Mouse (Mus musculus) G1E (cell line): ENCODE data around the gene Dusp19. TPM values are rescaled to one million over a fixed set of nuclear protein-coding genes. Genes with fewer than 3 reads are reported as not detected.

Experiments
- ATAC-seq: 2 replicates; pipeline ENCODE4 v1.8.0; 2016; ENCODE audit warnings: mild to moderate bottlenecking; ENCODE audit not compliant: insufficient number of reproducible peaks, poor library complexity, low FRiP score, severe bottlenecking; ENCODE audit errors: extremely low read depth
- DNase-seq: peaks from one replicate; pipeline ENCODE4 v3.0.0; 2012; ENCODE audit warnings: low spot score
- H3K27me3 ChIP-seq: 2 replicates; pipeline ENCODE4 v1.6.1; 2012; ENCODE audit warnings: mild to moderate bottlenecking, low read length, inconsistent platforms; ENCODE audit not compliant: insufficient read depth
- H3K36me3 ChIP-seq: replicated peaks from 2 replicates; pipeline ENCODE3; 2012; ENCODE audit warnings: mild to moderate bottlenecking, inconsistent platforms
- H3K4me1 ChIP-seq: 2 replicates; pipeline ENCODE4 v1.6.1; 2012; ENCODE audit warnings: low read depth, low read length, inconsistent platforms, mixed read lengths; ENCODE audit not compliant: insufficient read depth
- H3K4me3 ChIP-seq: 2 replicates; pipeline ENCODE4 v1.5.1; 2012; ENCODE audit warnings: low read depth, mild to moderate bottlenecking, inconsistent platforms, low read length, moderate library complexity, mixed read lengths
- H3K9me3 ChIP-seq: replicated peaks from 2 replicates; pipeline ENCODE4 v1.6.1; 2012; ENCODE audit warnings: inconsistent platforms
- CTCF ChIP-seq: IDR thresholded peaks from 2 replicates; pipeline ENCODE4 v1.5.1; 2012; ENCODE audit warnings: low read depth, low read length, inconsistent platforms, mixed read lengths
- GATA1 ChIP-seq: IDR thresholded peaks from 2 replicates; pipeline ENCODE4 v1.6.1; 2012; ENCODE audit warnings: borderline replicate concordance, low read length, inconsistent platforms, mixed read lengths
- GATA2 ChIP-seq: IDR thresholded peaks from 2 replicates; pipeline ENCODE4 v1.6.1; 2012; ENCODE audit warnings: low read depth, low read length, inconsistent platforms, borderline replicate concordance
- POLR2AphosphoS5 ChIP-seq: IDR thresholded peaks from 2 replicates; pipeline ENCODE4 v1.6.1; 2012; ENCODE audit warnings: low read depth, low read length, inconsistent platforms; ENCODE audit not compliant: insufficient replicate concordance
- TAL1 ChIP-seq: conservative IDR thresholded peaks from 2 replicates; pipeline ENCODE4 v1.6.1; 2012; ENCODE audit warnings: low read depth, low read length, inconsistent platforms, mixed read lengths
- polyA plus RNA-seq: library from polyadenylated mRNA; stranded (reverse); fragments of >175 nt; gene quantifications from 2 replicates; pipeline ENCODE4 v1.2.3, GENCODE M21; 2012
- total RNA-seq, 2 experiments: library from RNA; stranded (forward) in 1 of 2; stranded (reverse) in 1 of 2; fragments of 200-1000 nt in 1 of 2; fragments of >200 nt in 1 of 2; fragmentation: Nextera tagmentation in 1 of 2; gene quantifications; 2 replicates each; pipeline ENCODE4 v1.2.3; 2014 to 2017

Dusp19 gene
- total and polyA plus RNA-seq, 3 experiments: 1.1 to 27.0 (median 19.3) TPM

DNA sequence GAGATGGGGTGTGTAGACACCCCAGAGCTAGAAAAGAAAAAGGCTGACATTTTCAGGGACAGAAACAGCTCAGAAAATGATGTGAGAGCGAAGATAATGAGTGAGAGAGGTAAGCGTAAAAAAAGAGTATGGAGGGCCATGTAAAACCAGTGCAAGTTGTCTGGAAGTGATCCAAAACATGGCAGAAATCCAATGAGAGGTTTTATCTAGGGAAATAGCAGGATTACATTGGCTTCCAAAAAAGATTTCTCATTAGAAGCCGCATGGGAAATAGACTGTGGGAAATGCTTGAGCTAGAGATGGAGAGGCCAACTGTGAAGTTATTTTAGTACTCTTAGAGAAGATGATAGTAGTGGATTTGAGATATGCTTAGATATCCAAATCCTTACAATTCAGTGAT, 5.1 kb downstream of the Dusp19 start:
- no peaks in the 10 kb centered on the region for H3K27me3 ChIP-seq
- no peak overlapping the region for H3K4me3 ChIP-seq
- DNase-seq (no peak), ATAC-seq (no peak)
- H3K36me3 ChIP-seq: peaks cover 40% of the 10 kb centered on the region
- no peaks in the 10 kb centered on the region for H3K9me3 ChIP-seq
- TF ChIP-seq CTCF: no peak
- peaks cover 13% of the 10 kb centered on the region for H3K4me1 ChIP-seq

DNA sequence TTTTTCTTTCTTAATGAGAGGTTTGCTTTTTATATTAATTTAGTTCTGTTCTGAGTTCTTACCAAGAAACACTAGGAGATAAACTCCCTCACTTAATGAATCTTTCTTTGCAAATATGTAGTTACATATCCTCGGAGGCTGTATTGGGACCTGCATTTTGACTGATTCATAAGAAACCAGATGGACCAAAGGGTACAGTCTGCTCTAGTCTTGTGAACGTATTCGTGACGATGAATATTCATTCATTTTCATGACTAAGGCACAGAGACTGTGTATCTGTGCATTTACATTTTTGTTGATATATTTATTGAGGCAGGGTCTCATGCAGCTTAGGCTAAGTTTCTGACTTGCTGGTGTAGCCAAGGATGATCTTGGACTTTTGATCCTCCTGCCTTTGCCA, 7.7 kb downstream of the Dusp19 start:
- no peak for TF ChIP-seq TAL1
- TF ChIP-seq POLR2AphosphoS5: no peak
- Histone ChIP-seq H3K4me3 (no peak overlapping the region), H3K27me3 (no peaks in the 10 kb centered on the region), H3K9me3 (no peaks in the 10 kb centered on the region), H3K36me3 (peaks cover 50% of the 10 kb centered on the region), H3K4me1 (no peaks in the 10 kb centered on the region; the same call in 1 of the 2 replicates)
- no peak for DNase-seq
- ATAC-seq: no peak

DNA sequence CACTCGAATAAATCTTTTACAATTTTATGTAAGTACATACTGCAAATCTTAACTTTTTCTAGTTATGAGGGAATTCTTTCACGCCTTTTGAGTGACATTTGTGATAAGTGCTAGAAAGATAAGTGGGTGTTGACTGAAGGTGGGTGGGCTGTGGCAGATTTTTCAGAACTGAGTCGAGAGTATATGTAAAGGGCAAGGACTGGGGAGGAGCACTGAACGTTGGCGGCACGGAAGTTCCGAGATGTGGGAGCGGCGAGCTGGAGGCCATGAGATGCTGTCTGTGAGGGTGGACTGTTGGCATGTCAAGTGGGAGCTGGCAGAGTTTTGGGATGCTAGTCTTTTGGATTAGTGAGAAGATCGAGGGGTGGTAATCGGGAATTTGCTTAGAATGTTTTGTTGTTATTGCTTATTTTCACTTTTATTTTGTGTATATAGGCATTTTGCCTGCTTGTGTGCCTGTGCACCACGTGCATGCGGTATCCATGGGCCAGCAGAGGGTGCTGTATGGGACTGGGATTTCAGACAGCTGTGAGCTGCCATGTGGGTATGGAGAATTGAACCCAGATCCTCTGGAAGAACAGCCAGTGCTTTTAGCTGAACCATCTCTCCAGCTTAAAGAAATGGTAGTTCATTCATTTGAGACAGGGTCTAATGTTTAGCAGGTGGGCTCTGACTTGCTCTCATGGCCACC, 15.6 kb downstream of the Dusp19 start:
- peaks cover 22% of the 10 kb centered on the region for H3K36me3 ChIP-seq
- TF ChIP-seq TAL1 (no peak), GATA1 (no peak), GATA2 (no peak), CTCF (no peak), POLR2AphosphoS5 (no peak)
- no peaks in the 10 kb centered on the region for H3K27me3 ChIP-seq
- no peak for DNase-seq
- no peak for ATAC-seq
- H3K4me1 ChIP-seq: no peaks in the 10 kb centered on the region; the same call in 1 of the 2 replicates
- H3K4me3 ChIP-seq: no peak overlapping the region
- H3K9me3 ChIP-seq: no peaks in the 10 kb centered on the region

DNA sequence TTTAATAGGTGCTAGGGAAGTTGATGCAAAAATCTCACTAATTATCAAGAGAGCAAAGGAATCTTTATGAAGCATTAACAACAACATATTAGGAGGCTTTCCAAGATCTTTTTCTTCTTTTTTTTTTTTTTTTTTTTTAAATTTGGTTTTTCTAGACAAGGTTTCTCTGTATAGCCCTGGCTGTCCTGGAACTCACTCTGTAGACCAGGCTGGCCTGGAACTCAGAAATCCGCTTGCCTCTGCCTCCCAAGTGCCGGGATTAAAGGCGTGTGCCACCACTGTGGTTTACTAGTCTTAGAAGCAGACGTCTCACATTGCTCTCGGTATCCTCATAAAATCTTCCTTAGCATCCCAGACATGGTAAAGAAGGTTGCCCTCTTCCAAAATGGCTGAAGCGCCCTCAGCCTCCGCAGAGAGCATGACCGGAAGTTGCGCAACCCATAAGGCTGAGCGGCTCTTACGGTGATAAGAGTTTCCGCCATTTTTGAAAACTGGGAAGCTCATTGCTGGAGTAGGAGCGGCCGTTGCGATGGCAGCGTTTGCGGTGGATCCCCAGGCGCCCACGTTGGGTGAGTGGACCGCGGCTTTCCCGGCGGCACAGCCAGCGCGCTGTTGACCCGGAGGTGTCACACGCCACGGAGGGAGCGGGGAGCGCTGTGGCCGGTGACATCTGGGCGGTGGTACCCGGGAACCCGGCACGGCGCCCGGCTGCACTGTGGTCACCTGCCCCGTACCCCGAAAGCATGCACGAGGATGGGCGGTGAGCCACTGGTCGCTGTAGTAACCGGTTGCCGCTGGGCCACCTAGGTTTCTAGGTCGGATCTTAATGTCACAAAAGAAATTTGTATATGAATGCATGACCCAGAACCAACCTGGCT, 21.8 kb downstream of the Dusp19 start:
- Histone ChIP-seq H3K27me3 (no peaks in the 10 kb centered on the region), H3K36me3 (peaks cover 20% of the 10 kb centered on the region)

DNA sequence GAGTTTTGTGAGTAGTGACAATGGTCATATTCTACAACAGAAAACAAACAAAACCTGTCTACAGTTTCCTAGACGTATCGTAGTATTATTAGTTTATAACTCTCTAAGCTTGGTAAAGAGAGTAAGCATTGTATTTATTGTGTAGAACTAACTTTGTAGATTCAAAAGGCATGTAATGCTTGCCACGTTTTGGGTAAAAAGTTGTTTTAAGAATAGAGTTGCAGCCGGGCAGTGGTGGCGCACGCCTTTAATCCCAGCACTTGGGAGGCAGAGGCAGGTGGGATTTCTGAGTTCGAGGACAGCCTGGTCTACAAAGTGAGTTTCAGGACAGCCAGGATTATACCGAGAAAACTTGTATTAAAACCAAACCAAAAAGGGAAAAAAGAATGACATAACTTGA, 22.6 kb downstream of the Dusp19 start:
- TF ChIP-seq POLR2AphosphoS5 (no peak), GATA1 (no peak), TAL1 (no peak), CTCF (no peak), GATA2 (no peak)
- peaks cover 28% of the 10 kb centered on the region for H3K36me3 ChIP-seq
- ATAC-seq: no peak
- H3K4me3 ChIP-seq: peak overlapping the region; percentile 99
- H3K9me3 ChIP-seq: no peaks in the 10 kb centered on the region
- H3K27me3 ChIP-seq: no peaks in the 10 kb centered on the region
- DNase-seq: no peak
- H3K4me1 ChIP-seq: peaks cover 21% of the 10 kb centered on the region

More for the DNA sequence above, 21.8 kb downstream of the Dusp19 start:
- TF ChIP-seq CTCF (no peak), GATA1 (no peak)
- Histone ChIP-seq H3K4me1 (peaks cover 14% of the 10 kb centered on the region), H3K9me3 (no peaks in the 10 kb centered on the region), H3K4me3 (peak overlapping the region; percentile 99)
- peak; percentile 92 for ATAC-seq
- DNase-seq: peak; percentile 60

DNA sequence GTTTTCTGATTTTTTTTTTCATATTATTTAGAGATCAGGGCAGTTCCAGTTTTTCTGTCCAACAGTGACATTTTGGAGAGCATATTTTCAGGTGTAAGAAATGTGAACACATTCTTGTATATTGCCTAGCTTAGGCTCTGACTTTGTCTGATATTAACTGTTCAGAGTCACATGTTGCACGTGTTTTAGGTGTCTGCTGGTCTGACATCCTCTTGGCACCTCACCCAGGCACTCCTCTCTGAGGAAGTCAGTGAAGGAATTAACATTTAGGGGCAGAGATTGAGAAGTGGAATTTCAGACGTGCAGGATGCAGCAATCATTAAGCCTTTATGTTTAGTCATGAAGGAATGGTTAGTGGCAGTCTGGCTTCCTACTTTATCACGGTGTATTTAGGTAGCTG, 23.0 kb downstream of the Dusp19 start:
- no peak for TF ChIP-seq GATA1
- no peak for TF ChIP-seq CTCF
- TF ChIP-seq POLR2AphosphoS5: no peak
- no peak for TF ChIP-seq TAL1
- no peak for TF ChIP-seq GATA2
- H3K4me1 ChIP-seq: peaks cover 21% of the 10 kb centered on the region
- peak overlapping the region; percentile 99; the same call in 1 of the 2 replicates for H3K4me3 ChIP-seq
- no peaks in the 10 kb centered on the region for H3K9me3 ChIP-seq
- no peak for ATAC-seq
- peaks cover 32% of the 10 kb centered on the region for H3K36me3 ChIP-seq
- no peak for DNase-seq
- H3K27me3 ChIP-seq: no peaks in the 10 kb centered on the region

DNA sequence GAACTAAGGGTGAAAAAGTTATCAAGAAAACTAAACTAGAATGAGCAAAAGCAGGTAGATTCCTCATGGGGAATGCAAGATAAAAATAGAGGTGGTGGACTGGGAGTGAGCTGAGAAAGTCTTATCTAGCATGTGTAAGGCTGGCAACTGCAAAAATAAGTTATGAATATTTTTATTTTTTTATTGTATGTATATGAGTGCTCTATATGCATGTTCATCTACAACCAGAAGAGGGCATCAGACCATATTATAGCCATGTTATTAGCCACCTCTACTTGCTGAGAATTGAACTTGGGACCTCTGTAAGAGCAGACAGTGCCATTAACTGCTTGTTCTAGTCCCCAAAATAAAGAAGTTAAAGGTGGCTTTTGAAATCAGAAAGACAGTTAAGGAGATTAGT, 44.6 kb downstream of the Dusp19 start:
- Histone ChIP-seq H3K9me3 (no peaks in the 10 kb centered on the region), H3K4me1 (no peaks in the 10 kb centered on the region), H3K36me3 (peaks cover 44% of the 10 kb centered on the region), H3K4me3 (no peak overlapping the region), H3K27me3 (no peaks in the 10 kb centered on the region)
- TF ChIP-seq POLR2AphosphoS5 (no peak), CTCF (no peak), GATA2 (no peak), GATA1 (no peak), TAL1 (no peak)
- ATAC-seq: no peak
- DNase-seq: no peak
